Mouse (Mus musculus) cerebellum, adult 2 months (tissue): ENCODE data around the gene Wdr25. TPM values are rescaled to one million over a fixed set of nuclear protein-coding genes. Genes with fewer than 3 reads are reported as not detected.

Experiments
- DNase-seq, 2 experiments: peaks; one replicate each; pipeline ENCODE4 v3.0.0; 2021
- H3K27ac ChIP-seq: fragments of 200-500 bp; 2 replicates; pipeline ENCODE4 v1.5.1; 2012; ENCODE audit warnings: low read length, control low read depth, inconsistent platforms; ENCODE audit not compliant: insufficient read depth
- H3K27me3 ChIP-seq: fragments of 200-500 bp; 2 replicates; pipeline ENCODE4 v1.6.1; 2012; ENCODE audit warnings: inconsistent platforms, mild to moderate bottlenecking, low read length, moderate library complexity; ENCODE audit not compliant: control insufficient read depth, insufficient read depth
- H3K4me1 ChIP-seq: fragments of 200-500 bp; 2 replicates; pipeline ENCODE4 v1.6.1; 2011; ENCODE audit warnings: low read length; ENCODE audit not compliant: control insufficient read depth, insufficient read depth
- H3K4me3 ChIP-seq: fragments of 200-500 bp; replicated peaks from 2 replicates; pipeline ENCODE3; 2011; ENCODE audit warnings: mild to moderate bottlenecking, low read depth, low read length, control low read depth; ENCODE audit not compliant: insufficient read depth
- CTCF ChIP-seq: fragments of 200-500 bp; IDR thresholded peaks from 2 replicates; pipeline ENCODE4 v1.5.1; 2011; ENCODE audit warnings: low read depth, mild to moderate bottlenecking, control low read depth, low read length, moderate library complexity, borderline replicate concordance; ENCODE audit not compliant: insufficient read depth
- POLR2A ChIP-seq: fragments of 200-500 bp; IDR thresholded peaks from 2 replicates; pipeline ENCODE4 v1.6.1; 2011; ENCODE audit warnings: low read length, control low read depth, borderline replicate concordance; ENCODE audit not compliant: insufficient read depth
- WGBS: fragments of 180-500 bp; shearing (Covaris S2); methylation state at CpG from one replicate; pipeline ENCODE4 v1.1.7; 2018; 5-methylcytosine and 5-hydroxymethylcytosine counted together
- polyA plus RNA-seq: library from polyadenylated mRNA; depleted of rRNA; stranded (reverse); fragments of >200 nt; gene quantifications from 2 replicates; pipeline ENCODE4 v1.2.3, GENCODE M21; 2012

Gene Wdr25
- polyA plus RNA-seq, 1 experiment: 16.0 TPM

- Histone ChIP-seq H3K4me1 (peaks cover 9% of the 10 kb centered on the region), H3K27ac (no peak overlapping the region), H3K4me3 (no peak overlapping the region), H3K27me3 (no peaks in the 10 kb centered on the region; the same call in 1 of the 2 replicates)
- TF ChIP-seq CTCF (no peak), POLR2A (no peak)
- WGBS: 77% methylated on average over 3 of the region's 3 CpGs
- DNase-seq: no peak
Observed at GRCm38 (mm10) chr12:108914198-108914597, 20.8 kb downstream of the Wdr25 start.

GRCm38 (mm10) chr12:108914709-108915340 is 21.4 kb downstream of the Wdr25 start:
- 70% methylated on average over 12 of the region's 12 CpGs for WGBS
- DNase-seq: no peak
- no peaks in the 10 kb centered on the region; the same call in 1 of the 2 replicates for H3K27me3 ChIP-seq
- no peak overlapping the region for H3K4me3 ChIP-seq
- TF ChIP-seq CTCF: no peak
- peaks cover 9% of the 10 kb centered on the region for H3K4me1 ChIP-seq
- H3K27ac ChIP-seq: no peak overlapping the region

GRCm38 (mm10) chr12:108915893-108916292 is 22.5 kb downstream of the Wdr25 start:
- 54% methylated on average over 6 of the region's 6 CpGs for WGBS
- Histone ChIP-seq H3K27ac (no peak overlapping the region), H3K4me1 (peaks cover 9% of the 10 kb centered on the region), H3K4me3 (no peak overlapping the region), H3K27me3 (no peaks in the 10 kb centered on the region; the same call in 1 of the 2 replicates)
- no peak for DNase-seq
- TF ChIP-seq POLR2A: no peak
- TF ChIP-seq CTCF: no peak

GRCm38 (mm10) chr12:108916447-108917042 is 23.1 kb downstream of the Wdr25 start:
- Histone ChIP-seq H3K27me3 (no peaks in the 10 kb centered on the region; the same call in 1 of the 2 replicates), H3K4me1 (peaks cover 4% of the 10 kb centered on the region; the same call in 1 of the 2 replicates), H3K4me3 (no peak overlapping the region), H3K27ac (no peak overlapping the region)
- TF ChIP-seq CTCF (no peak), POLR2A (no peak)
- WGBS: 35% methylated on average over 7 of the region's 7 CpGs
- DNase-seq: no peak

GRCm38 (mm10) chr12:108917509-108917908 is 24.1 kb downstream of the Wdr25 start:
- Histone ChIP-seq H3K4me1 (no peaks in the 10 kb centered on the region), H3K27ac (no peak overlapping the region), H3K27me3 (no peaks in the 10 kb centered on the region; the same call in 1 of the 2 replicates), H3K4me3 (no peak overlapping the region)
- TF ChIP-seq POLR2A: no peak
- no peak for TF ChIP-seq CTCF
- 74% methylated on average over 9 of the region's 9 CpGs for WGBS
- no peak for DNase-seq

- WGBS: 45% methylated on average over 4 of the region's 4 CpGs
- DNase-seq: no peak
- H3K27me3 ChIP-seq: no peaks in the 10 kb centered on the region; the same call in 1 of the 2 replicates
- no peaks in the 10 kb centered on the region for H3K4me1 ChIP-seq
- TF ChIP-seq POLR2A (no peak), CTCF (no peak)
- H3K27ac ChIP-seq: no peak overlapping the region
- H3K4me3 ChIP-seq: no peak overlapping the region
Observed at GRCm38 (mm10) chr12:108918753-108919152, 25.3 kb downstream of the Wdr25 start.

GRCm38 (mm10) chr12:108926606-108927111 is 33.2 kb downstream of the Wdr25 start:
- DNase-seq: no peak
- no peak overlapping the region for H3K27ac ChIP-seq
- no peaks in the 10 kb centered on the region for H3K4me1 ChIP-seq
- WGBS: 77% methylated on average over 9 of the region's 11 CpGs
- no peaks in the 10 kb centered on the region; the same call in 1 of the 2 replicates for H3K27me3 ChIP-seq
- H3K4me3 ChIP-seq: no peak overlapping the region
- TF ChIP-seq CTCF: no peak
- no peak for TF ChIP-seq POLR2A

GRCm38 (mm10) chr12:108928249-108928648 is 34.8 kb downstream of the Wdr25 start:
- no peaks in the 10 kb centered on the region; the same call in 1 of the 2 replicates for H3K27me3 ChIP-seq
- H3K27ac ChIP-seq: no peak overlapping the region
- no peaks in the 10 kb centered on the region for H3K4me1 ChIP-seq
- H3K4me3 ChIP-seq: no peak overlapping the region
- TF ChIP-seq CTCF (no peak), POLR2A (no peak)
- DNase-seq: no peak
- WGBS: 99% methylated on average over 2 of the region's 2 CpGs
